Mouse (Mus musculus): ENCODE data around the gene S100a9. TPM values are rescaled to one million over a fixed set of nuclear protein-coding genes. Genes with fewer than 3 reads are reported as not detected.

S100a9 gene
- polyA plus RNA-seq, 1 experiment from 2014 or later, result 2.1 TPM

- ATAC-seq (replicated peaks), result no peak
- H3K27ac ChIP-seq, result no peak overlapping the region
- 83% methylated on average over 4 of the region's 4 CpGs for WGBS
- no peaks in the 10 kb centered on the region for H3K4me1 ChIP-seq
- no peaks in the 10 kb centered on the region for H3K27me3 ChIP-seq (replicated peaks)
- H3K9ac ChIP-seq, result no peak overlapping the region
- H3K4me2 ChIP-seq, result no peak overlapping the region
- H3K36me3 ChIP-seq (replicated peaks), result no peaks in the 10 kb centered on the region
- no peak overlapping the region for H3K4me3 ChIP-seq
- H3K9me3 ChIP-seq, result no peaks in the 10 kb centered on the region
These were observed 38.1 kb downstream of the S100a9 start for GRCm38 (mm10) chr3:90657405-90657804.

GRCm38 (mm10) chr3:90653717-90654116 is 41.8 kb downstream of the S100a9 start, which contains the start of gene S100a7a:
S100a7a (plus strand) TSS chr3:90654017.
- no peaks in the 10 kb centered on the region for H3K27me3 ChIP-seq (replicated peaks)

GRCm38 (mm10) chr3:90652878-90653508 is 42.5 kb downstream of the S100a9 start:
- H3K9me3 ChIP-seq, result no peaks in the 10 kb centered on the region
- no peak overlapping the region for H3K27ac ChIP-seq
- H3K4me2 ChIP-seq, result no peak overlapping the region
- H3K9ac ChIP-seq, result no peak overlapping the region
- no peak overlapping the region for H3K4me3 ChIP-seq
- no peaks in the 10 kb centered on the region for H3K36me3 ChIP-seq (replicated peaks)
- ATAC-seq (replicated peaks), result peak; percentile 92
- 38% methylated on average over 5 of the region's 5 CpGs for WGBS
- no peaks in the 10 kb centered on the region for H3K27me3 ChIP-seq (replicated peaks)
- H3K4me1 ChIP-seq, result no peaks in the 10 kb centered on the region

More at GRCm38 (mm10) chr3:90653717-90654116, 41.8 kb downstream of the S100a9 start, which contains the start of gene S100a7a:
- H3K9me3 ChIP-seq, result no peaks in the 10 kb centered on the region
- no peaks in the 10 kb centered on the region for H3K4me1 ChIP-seq
- H3K36me3 ChIP-seq (replicated peaks), result no peaks in the 10 kb centered on the region
- no peak for ATAC-seq (replicated peaks)
- H3K9ac ChIP-seq, result no peak within 1 kb of the TSS
- H3K4me3 ChIP-seq, result no peak within 1 kb of the TSS
- H3K27ac ChIP-seq, result no peak within 1 kb of the TSS
- no peak within 1 kb of the TSS for H3K4me2 ChIP-seq

GRCm38 (mm10) chr3:90649832-90650231 is 45.7 kb downstream of the S100a9 start:
- Histone ChIP-seq H3K9ac (no peak overlapping the region), H3K27ac (no peak overlapping the region), H3K36me3 (replicated peaks) (no peaks in the 10 kb centered on the region), H3K4me2 (no peak overlapping the region), H3K4me1 (no peaks in the 10 kb centered on the region), H3K4me3 (no peak overlapping the region), H3K27me3 (replicated peaks) (no peaks in the 10 kb centered on the region), H3K9me3 (no peaks in the 10 kb centered on the region)
- WGBS, result 94% methylated on average over 2 of the region's 2 CpGs
- no peak for ATAC-seq (replicated peaks)

- H3K4me2 ChIP-seq, result no peak overlapping the region
- no peaks in the 10 kb centered on the region for H3K4me1 ChIP-seq
- no peak overlapping the region for H3K9ac ChIP-seq
- H3K9me3 ChIP-seq, result no peaks in the 10 kb centered on the region
- no peak overlapping the region for H3K4me3 ChIP-seq
- H3K27ac ChIP-seq, result no peak overlapping the region
- H3K36me3 ChIP-seq (replicated peaks), result no peaks in the 10 kb centered on the region
- H3K27me3 ChIP-seq (replicated peaks), result no peaks in the 10 kb centered on the region
- no peak for ATAC-seq (replicated peaks)
These were observed 46.5 kb downstream of the S100a9 start for GRCm38 (mm10) chr3:90648981-90649380.

GRCm38 (mm10) chr3:90647291-90647690 is 48.2 kb downstream of the S100a9 start:
- no peaks in the 10 kb centered on the region for H3K36me3 ChIP-seq (replicated peaks)
- WGBS, result 81% methylated on average over 1 of the region's 1 CpGs
- ATAC-seq (replicated peaks), result no peak

GRCm38 (mm10) chr3:90644220-90644619 is 51.3 kb downstream of the S100a9 start:
- no peaks in the 10 kb centered on the region for H3K36me3 ChIP-seq (replicated peaks)
- ATAC-seq (replicated peaks), result no peak
- no peaks in the 10 kb centered on the region for H3K9me3 ChIP-seq
- no peaks in the 10 kb centered on the region for H3K27me3 ChIP-seq (replicated peaks)
- no peak overlapping the region for H3K4me3 ChIP-seq
- WGBS, result 52% methylated on average over 3 of the region's 3 CpGs
- no peak overlapping the region for H3K27ac ChIP-seq
- H3K4me2 ChIP-seq, result no peak overlapping the region
- no peaks in the 10 kb centered on the region for H3K4me1 ChIP-seq
- no peak overlapping the region for H3K9ac ChIP-seq

More at GRCm38 (mm10) chr3:90647291-90647690, 48.2 kb downstream of the S100a9 start:
- Histone ChIP-seq H3K9ac (no peak overlapping the region), H3K27me3 (replicated peaks) (no peaks in the 10 kb centered on the region), H3K4me2 (no peak overlapping the region), H3K9me3 (no peaks in the 10 kb centered on the region), H3K27ac (no peak overlapping the region), H3K4me3 (no peak overlapping the region), H3K4me1 (no peaks in the 10 kb centered on the region)

Other genes starting within 250 kb of the S100a9 start
- gene Npr1, start 229.9 kb downstream of the S100a9 start, polyA plus RNA-seq (2015; fragmentation: Nextera tagmentation; extraction: Ambion mirVana), result 2.7 and 3.0 TPM in 2 replicates
- gene Ilf2, start 219.6 kb downstream of the S100a9 start, polyA plus RNA-seq (2015; fragmentation: Nextera tagmentation; extraction: Ambion mirVana), result 263 and 264 TPM in 2 replicates
- 83.4 and 89.2 TPM in 2 replicates for gene Snapin, start 204.7 kb downstream of the S100a9 start, polyA plus RNA-seq (2015; fragmentation: Nextera tagmentation; extraction: Ambion mirVana)
- gene Chtop, start 186.2 kb downstream of the S100a9 start, polyA plus RNA-seq (2015; fragmentation: Nextera tagmentation; extraction: Ambion mirVana), result 184 and 185 TPM in 2 replicates
- 11.5 and 13.4 TPM in 2 replicates for gene S100a1, start 181.3 kb downstream of the S100a9 start, polyA plus RNA-seq (2015; fragmentation: Nextera tagmentation; extraction: Ambion mirVana)
- gene S100a13, start 181.3 kb downstream of the S100a9 start, polyA plus RNA-seq (2015; fragmentation: Nextera tagmentation; extraction: Ambion mirVana), result 7.0 and 7.4 TPM in 2 replicates
- gene S100a14, start 168.9 kb downstream of the S100a9 start, polyA plus RNA-seq (2015; fragmentation: Nextera tagmentation; extraction: Ambion mirVana), result 0.40 TPM in 1 of 2 replicates, not detected in the other
- 32.3 and 35.2 TPM in 2 replicates for gene S100a16, start 158.5 kb downstream of the S100a9 start, polyA plus RNA-seq (2015; fragmentation: Nextera tagmentation; extraction: Ambion mirVana)
- 0.19 TPM in 1 of 2 replicates, not detected in the other for gene S100a3, start 135.1 kb downstream of the S100a9 start, polyA plus RNA-seq (2015; fragmentation: Nextera tagmentation; extraction: Ambion mirVana)
- gene S100a2, start 105.5 kb downstream of the S100a9 start, polyA plus RNA-seq (2015; fragmentation: Nextera tagmentation; extraction: Ambion mirVana), result not detected in 2 replicates
- gene Gm42674, start 93.8 kb downstream of the S100a9 start, polyA plus RNA-seq (2015; fragmentation: Nextera tagmentation; extraction: Ambion mirVana), result not detected in 2 replicates
- 0.52 and 0.78 TPM in 2 replicates for gene S100a4, start 92.0 kb downstream of the S100a9 start, polyA plus RNA-seq (2015; fragmentation: Nextera tagmentation; extraction: Ambion mirVana)
- not detected in 2 replicates for gene S100a5, start 87.2 kb downstream of the S100a9 start, polyA plus RNA-seq (2015; fragmentation: Nextera tagmentation; extraction: Ambion mirVana)
- gene S100a6, start 82.8 kb downstream of the S100a9 start, polyA plus RNA-seq (2015; fragmentation: Nextera tagmentation; extraction: Ambion mirVana), result 18.4 and 25.6 TPM in 2 replicates
- not detected in 2 replicates for gene S100a7a, start 41.7 kb downstream of the S100a9 start, polyA plus RNA-seq (2015; fragmentation: Nextera tagmentation; extraction: Ambion mirVana)
- gene S100a8, start 26.7 kb downstream of the S100a9 start, polyA plus RNA-seq (2015; fragmentation: Nextera tagmentation; extraction: Ambion mirVana), result 1.7 and 14.5 TPM in 2 replicates
- not detected in 2 replicates for gene Pglyrp4, start 31.2 kb upstream of the S100a9 start, polyA plus RNA-seq (2015; fragmentation: Nextera tagmentation; extraction: Ambion mirVana)
- not detected in 2 replicates for gene Gm5849, start 82.2 kb upstream of the S100a9 start, polyA plus RNA-seq (2015; fragmentation: Nextera tagmentation; extraction: Ambion mirVana)